Mouse (Mus musculus): ENCODE measurements around the gene Ppp1r3d. TPM values are rescaled to one million over a fixed set of nuclear protein-coding genes. Genes with fewer than 3 reads are reported as not detected.

The Ppp1r3d gene
- polyA plus RNA-seq, 1 experiment from 2014 or later: 4.8 TPM

DNA sequence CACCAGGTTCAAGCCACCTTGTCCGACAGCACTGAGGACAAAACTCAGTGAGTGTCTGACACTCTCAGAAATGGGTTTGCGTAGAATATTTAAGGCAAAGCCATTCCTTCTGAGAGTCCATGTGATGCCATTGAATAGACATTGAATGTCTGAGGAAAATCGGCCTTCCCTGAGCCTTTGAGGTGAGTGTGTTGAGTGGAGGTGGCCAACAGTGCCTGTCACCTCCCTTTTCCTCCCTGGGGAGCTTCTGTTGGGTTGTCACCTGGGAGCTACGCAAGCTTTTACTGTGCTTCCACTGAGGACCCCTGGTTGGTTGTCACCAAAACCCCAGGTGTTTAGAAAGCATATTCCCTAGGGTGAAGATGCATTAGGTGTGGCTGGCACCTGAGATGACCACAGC, 14.4 kb upstream of the Ppp1r3d start:
- 88% methylated on average over 4 of the region's 4 CpGs for WGBS
- Histone ChIP-seq H3K4me2 (no peak overlapping the region), H3K27ac (replicated peaks) (no peak overlapping the region), H3K36me3 (no peaks in the 10 kb centered on the region), H3K4me3 (no peak overlapping the region), H3K9ac (no peak overlapping the region), H3K9me3 (no peaks in the 10 kb centered on the region), H3K4me1 (replicated peaks) (peaks cover 15% of the 10 kb centered on the region), H3K27me3 (no peaks in the 10 kb centered on the region; the same call in 1 of the 2 replicates)
- no peak for ATAC-seq (ENCODE audit: low read depth)

- ATAC-seq (ENCODE audit: low read depth): no peak
- Histone ChIP-seq H3K4me2 (no peak overlapping the region), H3K9me3 (no peaks in the 10 kb centered on the region), H3K9ac (no peak overlapping the region), H3K27me3 (no peaks in the 10 kb centered on the region; the same call in 1 of the 2 replicates), H3K4me1 (replicated peaks) (peaks cover 15% of the 10 kb centered on the region), H3K4me3 (no peak overlapping the region), H3K27ac (replicated peaks) (no peak overlapping the region), H3K36me3 (no peaks in the 10 kb centered on the region)
- 82% methylated on average over 9 of the region's 9 CpGs for WGBS
These were observed 13.9 kb upstream of the Ppp1r3d start for GRCm38 (mm10) chr2:178428183-178428582.

GRCm38 (mm10) chr2:178427181-178427580, 12.9 kb upstream of the Ppp1r3d start:
- peaks cover 24% of the 10 kb centered on the region for H3K4me1 ChIP-seq (replicated peaks)
- H3K9ac ChIP-seq: no peak overlapping the region
- no peak overlapping the region for H3K4me2 ChIP-seq
- H3K9me3 ChIP-seq: no peaks in the 10 kb centered on the region
- H3K27ac ChIP-seq (replicated peaks): no peak overlapping the region
- WGBS: 87% methylated on average over 5 of the region's 5 CpGs
- H3K36me3 ChIP-seq: no peaks in the 10 kb centered on the region
- no peak; the same call in 1 of the 2 replicates for ATAC-seq (ENCODE audit: low read depth)
- H3K27me3 ChIP-seq: no peaks in the 10 kb centered on the region; the same call in 1 of the 2 replicates
- no peak overlapping the region for H3K4me3 ChIP-seq

DNA sequence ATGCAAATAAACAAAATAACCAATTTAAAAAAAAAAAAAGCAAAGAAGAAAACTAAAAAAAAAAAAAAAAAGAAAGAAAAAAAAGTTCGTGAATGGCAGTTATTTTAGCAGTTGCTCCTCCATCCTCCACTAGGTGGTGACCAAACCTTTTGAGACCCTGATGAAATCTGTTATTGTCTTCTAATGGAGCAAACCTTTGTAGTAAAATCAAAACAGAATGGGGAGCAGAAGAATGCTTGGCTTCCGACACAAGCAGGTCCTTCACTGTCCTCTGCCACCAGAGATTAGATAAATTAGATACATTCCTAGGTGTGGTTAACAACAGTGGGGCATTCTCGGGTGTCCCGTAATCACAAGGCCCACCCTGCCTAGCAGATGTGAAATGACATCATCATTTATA, 12.0 kb upstream of the Ppp1r3d start:
- Histone ChIP-seq H3K36me3 (no peaks in the 10 kb centered on the region), H3K9ac (no peak overlapping the region), H3K27me3 (no peaks in the 10 kb centered on the region; the same call in 1 of the 2 replicates), H3K27ac (replicated peaks) (no peak overlapping the region), H3K9me3 (no peaks in the 10 kb centered on the region), H3K4me3 (no peak overlapping the region), H3K4me1 (replicated peaks) (peaks cover 29% of the 10 kb centered on the region), H3K4me2 (no peak overlapping the region)
- 42% methylated on average over 4 of the region's 4 CpGs for WGBS
- no peak for ATAC-seq (ENCODE audit: low read depth)

- Histone ChIP-seq H3K36me3 (peaks cover 13% of the 10 kb centered on the region), H3K9ac (no peak overlapping the region), H3K27ac (replicated peaks) (no peak overlapping the region), H3K4me1 (replicated peaks) (peaks cover 20% of the 10 kb centered on the region), H3K4me3 (no peak overlapping the region), H3K4me2 (no peak overlapping the region), H3K27me3 (no peaks in the 10 kb centered on the region; the same call in 1 of the 2 replicates), H3K9me3 (no peaks in the 10 kb centered on the region)
- no peak for ATAC-seq (ENCODE audit: low read depth)
- WGBS: 87% methylated on average over 5 of the region's 5 CpGs
These were observed 9.0 kb upstream of the Ppp1r3d start for GRCm38 (mm10) chr2:178423223-178423622.

DNA sequence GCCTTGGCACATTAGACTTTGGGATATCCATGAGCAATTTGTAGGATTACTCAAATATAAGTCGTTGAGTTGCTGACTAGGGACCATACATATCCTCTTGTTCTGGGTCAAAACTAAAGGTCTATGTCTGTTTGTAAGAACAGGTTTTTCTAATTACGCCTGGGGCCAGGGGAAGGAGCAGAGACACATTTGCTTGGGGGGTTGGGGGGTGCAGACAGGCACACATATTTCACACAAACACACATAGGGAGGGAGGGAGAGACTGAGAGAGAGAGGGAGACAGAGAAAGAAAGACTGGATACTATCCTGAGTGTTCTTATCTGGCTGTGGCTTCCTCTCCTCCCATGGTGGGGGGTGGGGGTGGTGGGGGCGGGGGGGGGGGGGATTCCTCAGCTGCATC, 7.9 kb upstream of the Ppp1r3d start:
- Histone ChIP-seq H3K4me1 (replicated peaks) (peaks cover 20% of the 10 kb centered on the region), H3K36me3 (peaks cover 17% of the 10 kb centered on the region), H3K4me2 (no peak overlapping the region), H3K9ac (no peak overlapping the region), H3K9me3 (no peaks in the 10 kb centered on the region), H3K27me3 (no peaks in the 10 kb centered on the region; the same call in 1 of the 2 replicates), H3K4me3 (no peak overlapping the region), H3K27ac (replicated peaks) (peak overlapping the region; percentile 46; the same call in 1 of the 2 replicates)
- WGBS: 44% methylated on average over 3 of the region's 3 CpGs
- ATAC-seq (ENCODE audit: low read depth): no peak

- no peaks in the 10 kb centered on the region for H3K9me3 ChIP-seq
- ATAC-seq (ENCODE audit: low read depth): no peak
- H3K27me3 ChIP-seq: no peaks in the 10 kb centered on the region; the same call in 1 of the 2 replicates
- H3K4me3 ChIP-seq: no peak overlapping the region
- 0 out of 2 replicates have a peak overlapping the region, but pooled peaks have one; percentile 46 for H3K27ac ChIP-seq (replicated peaks)
- no peak overlapping the region for H3K9ac ChIP-seq
- H3K4me2 ChIP-seq: no peak overlapping the region
- peaks cover 20% of the 10 kb centered on the region for H3K4me1 ChIP-seq (replicated peaks)
- 44% methylated on average over 6 of the region's 6 CpGs for WGBS
- H3K36me3 ChIP-seq: peaks cover 17% of the 10 kb centered on the region
These were observed 7.3 kb upstream of the Ppp1r3d start for GRCm38 (mm10) chr2:178421603-178422002.

DNA sequence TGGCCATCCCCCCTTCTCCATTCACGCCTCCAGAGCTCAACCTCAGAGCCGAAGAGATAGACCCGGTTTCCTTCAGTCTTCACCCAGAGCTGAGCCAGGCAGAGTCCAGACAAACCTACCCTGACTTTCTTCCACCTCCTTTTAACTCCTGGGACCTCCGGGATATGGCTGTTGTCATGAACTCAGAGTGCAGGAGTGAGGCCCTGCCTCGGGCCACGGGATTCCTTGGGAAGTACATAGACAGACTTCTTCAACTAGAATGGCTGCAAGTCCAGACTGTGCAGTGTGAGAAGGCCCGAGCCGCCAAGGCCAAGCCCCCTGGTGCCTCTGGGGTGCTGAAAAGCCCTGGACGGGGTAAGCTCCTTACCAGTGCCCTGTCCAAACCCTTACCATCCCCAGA, 6.3 kb upstream of the Ppp1r3d start:
- Histone ChIP-seq H3K4me2 (no peak overlapping the region), H3K36me3 (peaks cover 17% of the 10 kb centered on the region), H3K9ac (no peak overlapping the region), H3K9me3 (no peaks in the 10 kb centered on the region), H3K27ac (replicated peaks) (no peak overlapping the region), H3K27me3 (no peaks in the 10 kb centered on the region; the same call in 1 of the 2 replicates), H3K4me3 (no peak overlapping the region), H3K4me1 (replicated peaks) (peaks cover 26% of the 10 kb centered on the region)
- 83% methylated on average over 9 of the region's 9 CpGs for WGBS
- no peak for ATAC-seq (ENCODE audit: low read depth)

GRCm38 (mm10) chr2:178416970-178417369, 2.7 kb upstream of the Ppp1r3d start:
- no peak overlapping the region for H3K9ac ChIP-seq
- H3K4me3 ChIP-seq: no peak overlapping the region
- no peaks in the 10 kb centered on the region for H3K9me3 ChIP-seq
- no peak for ATAC-seq (ENCODE audit: low read depth)
- H3K27me3 ChIP-seq: peaks cover 18% of the 10 kb centered on the region
- 59% methylated on average over 4 of the region's 4 CpGs for WGBS
- no peak overlapping the region for H3K4me2 ChIP-seq
- peaks cover 41% of the 10 kb centered on the region for H3K4me1 ChIP-seq (replicated peaks)
- peaks cover 17% of the 10 kb centered on the region for H3K36me3 ChIP-seq
- H3K27ac ChIP-seq (replicated peaks): no peak overlapping the region

DNA sequence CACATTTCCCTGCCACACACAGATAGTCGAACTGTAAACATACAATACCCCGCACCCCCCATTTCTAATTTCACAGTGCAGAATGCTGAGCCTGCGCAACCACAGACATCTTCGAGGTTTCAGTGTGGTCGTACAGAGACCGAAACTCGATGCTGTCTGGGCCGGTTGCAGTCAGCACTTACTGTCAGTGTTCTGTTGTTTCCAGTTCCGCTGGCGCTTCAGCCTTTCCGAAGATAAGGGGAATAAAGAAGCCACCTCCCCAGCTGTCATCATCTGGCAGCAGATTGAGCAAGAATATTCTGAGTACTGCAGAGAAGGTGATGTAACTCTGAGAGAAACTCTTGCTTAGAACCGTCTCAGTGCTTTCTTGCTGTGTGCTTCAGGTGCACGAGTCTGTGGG, 2.2 kb upstream of the Ppp1r3d start:
- peaks cover 17% of the 10 kb centered on the region for H3K36me3 ChIP-seq
- H3K27me3 ChIP-seq: peaks cover 23% of the 10 kb centered on the region
- no peak overlapping the region for H3K27ac ChIP-seq (replicated peaks)
- H3K4me2 ChIP-seq: no peak overlapping the region
- H3K4me1 ChIP-seq (replicated peaks): peaks cover 36% of the 10 kb centered on the region
- H3K9ac ChIP-seq: no peak overlapping the region
- 74% methylated on average over 13 of the region's 13 CpGs for WGBS
- no peaks in the 10 kb centered on the region for H3K9me3 ChIP-seq
- H3K4me3 ChIP-seq: no peak overlapping the region
- ATAC-seq (ENCODE audit: low read depth): no peak

DNA sequence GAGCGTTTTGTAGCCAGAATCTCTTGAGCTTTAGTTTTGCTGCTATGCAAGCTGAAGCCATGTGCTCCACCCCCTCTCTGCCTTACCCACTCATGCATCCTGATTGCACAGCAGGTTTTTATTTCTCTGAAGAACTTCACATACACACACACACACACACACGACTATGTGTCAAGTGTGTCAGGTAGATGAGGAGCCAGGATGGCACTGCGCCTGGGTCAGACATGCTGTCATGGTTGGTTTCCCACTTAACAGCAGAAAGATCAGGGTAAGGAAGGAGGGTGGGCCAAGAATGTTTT, 827 bp upstream of the Ppp1r3d start:
- WGBS: 19% methylated on average over 3 of the region's 3 CpGs
- no peak for ATAC-seq (ENCODE audit: low read depth)
- peaks cover 7% of the 10 kb centered on the region for H3K36me3 ChIP-seq
- H3K9ac ChIP-seq: peak overlapping the region; percentile 67
- peak overlapping the region; percentile 49 for H3K4me3 ChIP-seq
- H3K9me3 ChIP-seq: no peaks in the 10 kb centered on the region
- peak overlapping the region; percentile 85 for H3K27ac ChIP-seq (replicated peaks)
- peak overlapping the region; percentile 98 for H3K4me2 ChIP-seq
- H3K27me3 ChIP-seq: peaks cover 24% of the 10 kb centered on the region
- H3K4me1 ChIP-seq (replicated peaks): peaks cover 33% of the 10 kb centered on the region

- Histone ChIP-seq H3K4me2 (peak overlapping the region; percentile 98), H3K9me3 (no peaks in the 10 kb centered on the region), H3K4me1 (replicated peaks) (peaks cover 33% of the 10 kb centered on the region), H3K27ac (replicated peaks) (peak overlapping the region; percentile 85), H3K4me3 (peak overlapping the region; percentile 49), H3K27me3 (peaks cover 24% of the 10 kb centered on the region), H3K36me3 (peaks cover 6% of the 10 kb centered on the region; the same call in 1 of the 2 replicates), H3K9ac (peak overlapping the region; percentile 67)
- peak; percentile 17; the same call in 1 of the 2 replicates for ATAC-seq (ENCODE audit: low read depth)
- 16% methylated on average over 75 of the region's 75 CpGs for WGBS
These were observed 601 bp downstream of the Ppp1r3d start for GRCm38 (mm10) chr2:178413481-178414260.
